Mouse (Mus musculus): Measurements from ENCODE around the gene Lamc1. TPM values are rescaled to one million over a fixed set of nuclear protein-coding genes. Genes with fewer than 3 reads are reported as not detected.
A peak's percentile ranks its signal among the peaks of the same experiment; 100 is the strongest.
"Not testable (repeated sequence)": the region's sequence is repeated elsewhere in the genome, so short reads cannot be mapped to it uniquely, and the experiment has no call there.

Lamc1 gene
- polyA plus RNA-seq, 1 experiment from 2014 or later: 62.6 TPM

DNA sequence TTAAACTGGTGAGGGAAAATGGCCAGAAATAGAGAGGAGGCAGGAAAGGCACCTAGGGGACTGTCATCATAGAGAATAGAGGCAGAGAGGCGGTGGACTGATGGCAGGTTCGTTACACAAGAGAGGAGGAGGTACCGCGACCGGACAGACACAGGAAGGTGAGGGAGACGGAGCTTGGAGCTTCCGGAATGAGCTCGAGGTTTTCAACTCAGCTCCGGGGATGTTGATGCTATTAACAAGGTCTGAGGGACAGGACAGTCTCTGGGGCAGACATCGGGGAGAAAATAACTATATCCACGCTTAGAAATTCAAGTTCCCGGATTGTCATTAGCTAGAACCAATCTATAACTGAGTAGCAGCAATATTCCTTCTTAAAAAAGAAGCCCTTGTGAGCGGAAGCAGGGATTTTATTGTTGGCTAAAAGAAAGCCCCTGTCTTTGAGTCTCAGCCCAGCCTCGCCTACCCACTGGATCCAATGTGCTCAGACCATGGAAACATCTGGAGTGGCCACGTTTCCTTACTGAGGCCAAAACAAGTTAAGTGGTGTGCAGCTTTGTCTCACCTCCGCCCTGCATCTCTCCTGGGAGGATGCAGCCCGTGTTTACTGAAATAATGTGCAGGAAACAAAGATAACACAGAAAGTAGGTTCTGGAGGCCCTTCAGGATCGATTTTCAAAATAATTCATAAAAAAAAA, 21.3 kb upstream of the Lamc1 start:
- no peaks in the 10 kb centered on the region for H3K9me3 ChIP-seq
- no peak overlapping the region for H3K4me3 ChIP-seq
- peaks cover 22% of the 10 kb centered on the region for H3K4me1 ChIP-seq
- no peaks in the 10 kb centered on the region for H3K36me3 ChIP-seq
- WGBS: 70% methylated on average over 18 of the region's 18 CpGs
- H3K27me3 ChIP-seq (ENCODE audit: insufficient read depth, poor library complexity, severe bottlenecking): no peaks in the 10 kb centered on the region
- DNase-seq (ENCODE audit: low spot score): peak; percentile 56
- H3K27ac ChIP-seq: no peak overlapping the region

DNA sequence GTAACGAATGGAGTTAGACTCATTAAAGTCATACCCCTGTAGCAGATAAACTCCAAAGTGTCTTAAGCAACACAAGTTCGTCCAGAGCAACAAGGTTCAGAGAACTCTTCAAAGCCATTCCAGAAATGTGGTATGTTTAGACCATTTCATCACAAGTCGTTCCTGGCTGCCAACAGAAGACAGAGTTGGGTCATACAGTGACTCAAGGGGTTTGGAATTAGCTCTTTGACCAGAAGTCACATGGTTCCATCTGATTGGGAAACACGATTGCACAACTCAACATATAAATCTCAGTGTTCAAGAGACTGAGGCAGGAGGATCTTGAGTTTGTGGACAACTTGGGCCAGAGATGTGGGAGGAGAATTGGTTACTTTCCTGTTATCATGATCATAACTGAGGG, 18.4 kb upstream of the Lamc1 start:
- Histone ChIP-seq H3K9me3 (no peaks in the 10 kb centered on the region), H3K27ac (no peak overlapping the region), H3K36me3 (no peaks in the 10 kb centered on the region), H3K4me1 (peaks cover 16% of the 10 kb centered on the region), H3K27me3 (ENCODE audit: insufficient read depth, poor library complexity, severe bottlenecking) (no peaks in the 10 kb centered on the region), H3K4me3 (no peak overlapping the region)
- WGBS: 71% methylated on average over 4 of the region's 4 CpGs
- no peak for DNase-seq (ENCODE audit: low spot score)

DNA sequence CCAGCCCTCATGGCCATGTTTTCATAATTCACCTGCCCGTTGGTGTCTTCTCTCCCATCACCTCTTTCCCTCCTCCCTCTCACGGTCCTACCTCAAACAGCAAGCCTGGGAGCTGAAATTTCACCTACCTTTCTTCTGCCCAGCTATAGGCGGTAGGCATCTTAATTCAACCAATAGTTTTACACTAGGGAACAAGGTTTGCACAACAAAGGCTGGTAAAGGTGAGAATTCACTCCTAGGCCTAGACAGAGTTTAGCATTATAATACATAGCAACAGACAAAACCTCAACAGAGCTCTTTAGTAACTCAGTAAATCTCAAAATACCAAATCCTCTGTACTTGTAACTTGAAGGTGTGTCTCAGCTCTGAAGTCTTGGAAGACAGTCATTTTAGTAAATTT, 15.1 kb upstream of the Lamc1 start:
- 60% methylated on average over 3 of the region's 3 CpGs for WGBS
- H3K27me3 ChIP-seq (ENCODE audit: insufficient read depth, poor library complexity, severe bottlenecking): no peaks in the 10 kb centered on the region
- no peaks in the 10 kb centered on the region for H3K36me3 ChIP-seq
- DNase-seq (ENCODE audit: low spot score): no peak
- no peak overlapping the region for H3K27ac ChIP-seq
- no peaks in the 10 kb centered on the region for H3K9me3 ChIP-seq
- H3K4me3 ChIP-seq: no peak overlapping the region
- H3K4me1 ChIP-seq: no peaks in the 10 kb centered on the region

DNA sequence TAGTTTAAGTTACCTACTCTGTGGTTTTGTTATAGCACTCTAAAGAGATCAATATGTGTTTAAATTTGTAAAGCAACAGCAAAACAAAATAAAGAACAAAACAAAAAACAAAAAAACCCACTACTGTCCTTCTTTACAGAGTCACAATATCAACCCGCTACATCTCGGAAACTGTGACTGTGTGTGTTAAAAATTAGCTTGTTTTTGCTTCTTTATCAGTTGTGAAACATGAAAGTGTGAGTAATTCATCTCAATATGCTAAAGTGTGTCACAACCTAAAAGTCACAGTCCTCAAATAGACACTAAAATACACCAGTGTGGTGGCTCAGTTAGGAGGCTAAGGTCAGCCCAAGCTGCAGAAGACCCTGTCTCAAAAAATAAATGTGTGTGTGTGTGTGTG, 14.5 kb upstream of the Lamc1 start:
- no peak for DNase-seq (ENCODE audit: low spot score)
- Histone ChIP-seq H3K4me1 (no peaks in the 10 kb centered on the region), H3K4me3 (no peak overlapping the region), H3K36me3 (no peaks in the 10 kb centered on the region), H3K27ac (no peak overlapping the region), H3K9me3 (no peaks in the 10 kb centered on the region), H3K27me3 (ENCODE audit: insufficient read depth, poor library complexity, severe bottlenecking) (no peaks in the 10 kb centered on the region)
- WGBS: 94% methylated on average over 2 of the region's 2 CpGs

DNA sequence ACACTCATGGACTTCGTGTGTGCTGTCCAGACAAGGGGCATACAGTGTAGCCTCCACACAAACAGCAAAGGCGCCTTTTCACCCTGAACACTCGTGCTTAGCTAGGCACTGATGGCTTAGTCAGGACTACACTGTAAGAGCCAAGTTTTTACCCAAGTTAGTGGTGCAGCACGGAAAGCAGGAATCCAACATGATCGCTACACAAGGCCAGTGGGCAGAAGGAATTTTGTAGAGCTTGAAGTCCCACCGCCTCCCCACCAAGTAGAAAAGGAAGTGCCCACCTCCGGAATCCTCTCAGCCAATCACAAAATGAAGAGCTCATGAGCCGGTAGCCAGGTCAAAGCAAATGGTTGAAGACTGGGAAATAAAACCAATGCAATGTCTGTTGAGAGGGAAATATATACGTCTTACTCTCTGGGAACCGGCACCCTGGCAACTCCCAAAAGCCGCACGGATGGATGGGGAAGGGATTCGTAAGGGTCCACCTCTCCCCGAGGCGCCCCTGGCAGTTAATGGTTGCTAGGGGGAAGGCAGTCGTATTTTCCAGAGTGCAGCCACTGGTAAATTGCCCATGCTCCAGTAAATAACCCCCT, 13.2 kb upstream of the Lamc1 start:
- no peaks in the 10 kb centered on the region for H3K9me3 ChIP-seq
- H3K4me3 ChIP-seq: peak overlapping the region; percentile 13; the same call in 1 of the 2 replicates
- peak; percentile 69 for DNase-seq (ENCODE audit: low spot score)
- no peaks in the 10 kb centered on the region for H3K27me3 ChIP-seq (ENCODE audit: insufficient read depth, poor library complexity, severe bottlenecking)
- WGBS: 65% methylated on average over 16 of the region's 16 CpGs
- no peak overlapping the region for H3K27ac ChIP-seq
- no peaks in the 10 kb centered on the region for H3K4me1 ChIP-seq
- no peaks in the 10 kb centered on the region for H3K36me3 ChIP-seq

DNA sequence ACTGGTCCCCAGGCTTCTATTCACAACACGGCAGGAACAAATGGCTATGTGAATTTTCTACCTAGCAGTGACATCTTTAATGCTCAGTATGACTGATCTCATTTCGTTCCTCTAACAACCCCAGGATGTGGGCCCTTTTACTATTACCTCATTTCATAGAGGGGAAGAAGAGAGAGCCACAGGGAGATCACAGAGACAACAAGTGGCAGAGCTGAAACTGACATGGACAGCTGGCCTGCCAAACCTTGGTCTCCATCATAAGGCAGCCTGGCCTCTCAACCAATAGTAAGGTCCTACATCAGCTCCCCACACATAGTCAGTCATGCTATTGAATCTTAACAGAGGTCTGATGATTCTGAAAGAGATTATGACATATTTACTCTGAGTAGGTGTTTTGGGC, 12.4 kb upstream of the Lamc1 start:
- 85% methylated on average over 2 of the region's 2 CpGs for WGBS
- H3K9me3 ChIP-seq: no peaks in the 10 kb centered on the region
- H3K4me3 ChIP-seq: no peak overlapping the region
- no peaks in the 10 kb centered on the region for H3K27me3 ChIP-seq (ENCODE audit: insufficient read depth, poor library complexity, severe bottlenecking)
- no peaks in the 10 kb centered on the region for H3K4me1 ChIP-seq
- no peaks in the 10 kb centered on the region for H3K36me3 ChIP-seq
- no peak overlapping the region for H3K27ac ChIP-seq
- DNase-seq (ENCODE audit: low spot score): peak; percentile 11

DNA sequence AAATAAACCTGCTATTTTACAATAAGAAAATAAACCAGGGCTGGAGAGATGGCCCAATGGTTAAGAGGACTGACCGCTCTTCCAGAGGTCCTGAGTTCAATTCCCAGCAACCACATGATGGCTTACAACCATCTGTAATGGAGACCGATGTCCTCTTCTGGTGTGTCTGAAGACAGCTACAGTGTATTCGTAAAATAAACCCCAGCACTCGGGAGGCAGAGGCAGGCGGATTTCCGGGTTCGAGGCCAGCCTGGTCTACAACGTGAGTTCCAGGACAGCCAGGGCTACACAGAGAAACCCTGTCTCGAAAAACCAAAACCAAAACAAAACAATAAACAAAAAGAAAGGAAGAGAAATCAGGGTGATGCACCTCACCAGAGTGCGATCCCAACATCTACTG, 2.9 kb upstream of the Lamc1 start:
- H3K36me3 ChIP-seq; H3K27ac ChIP-seq; H3K9me3 ChIP-seq; H3K27me3 ChIP-seq (ENCODE audit: insufficient read depth, poor library complexity, severe bottlenecking); H3K4me3 ChIP-seq: not testable (repeated sequence)
- peak; percentile 68 for DNase-seq (ENCODE audit: low spot score)
- peaks cover 13% of the 10 kb centered on the region; the same call in 1 of the 2 replicates for H3K4me1 ChIP-seq
- 88% methylated on average over 10 of the region's 10 CpGs for WGBS

DNA sequence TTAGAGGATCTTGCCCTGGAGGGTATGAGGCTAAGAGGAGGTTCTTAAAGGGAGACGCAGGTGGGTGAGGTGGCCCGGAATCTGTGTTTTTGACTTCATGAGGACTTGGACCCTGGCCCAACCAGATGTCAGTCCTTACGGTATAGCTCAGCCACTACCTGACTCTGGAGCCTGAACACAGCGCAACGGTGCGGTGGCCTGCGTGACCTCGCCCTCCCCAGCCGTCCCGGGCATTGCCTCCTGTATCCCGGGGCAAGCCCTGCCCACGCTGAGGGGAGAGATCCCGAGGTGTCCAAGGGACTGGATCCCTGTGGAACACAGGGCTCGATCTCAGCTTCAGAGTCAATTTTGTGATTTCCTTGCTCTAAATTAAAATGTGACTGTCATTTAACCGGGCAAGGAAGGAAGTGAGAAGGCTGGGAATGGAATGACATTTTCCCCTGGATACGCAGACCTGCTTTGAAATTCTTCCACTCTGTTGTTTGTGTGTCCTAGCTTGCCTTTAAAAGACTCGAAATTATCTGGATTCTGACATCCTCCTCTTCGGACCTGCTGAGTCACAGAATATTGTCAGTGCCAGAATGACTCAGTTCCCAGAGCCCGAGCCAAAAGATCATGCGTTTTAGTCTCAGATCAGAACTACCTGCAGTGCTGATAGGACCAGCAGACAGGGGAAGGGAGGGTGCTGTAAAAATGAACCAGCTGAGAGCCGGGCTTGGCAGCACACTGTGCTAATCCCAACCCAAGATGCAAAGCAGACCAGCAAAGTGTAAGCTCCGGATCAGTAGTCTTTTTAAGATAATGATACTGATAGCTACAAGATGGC, 923 bp upstream of the Lamc1 start:
- H3K27me3 ChIP-seq (ENCODE audit: insufficient read depth, poor library complexity, severe bottlenecking): no peaks in the 10 kb centered on the region
- H3K27ac ChIP-seq: peak overlapping the region; percentile 97
- peak overlapping the region; percentile 99 for H3K4me3 ChIP-seq
- WGBS: 5% methylated on average over 22 of the region's 22 CpGs
- H3K9me3 ChIP-seq: no peaks in the 10 kb centered on the region
- H3K4me1 ChIP-seq: peaks cover 24% of the 10 kb centered on the region
- H3K36me3 ChIP-seq: no peaks in the 10 kb centered on the region
- DNase-seq (ENCODE audit: low spot score): peak; percentile 76

DNA sequence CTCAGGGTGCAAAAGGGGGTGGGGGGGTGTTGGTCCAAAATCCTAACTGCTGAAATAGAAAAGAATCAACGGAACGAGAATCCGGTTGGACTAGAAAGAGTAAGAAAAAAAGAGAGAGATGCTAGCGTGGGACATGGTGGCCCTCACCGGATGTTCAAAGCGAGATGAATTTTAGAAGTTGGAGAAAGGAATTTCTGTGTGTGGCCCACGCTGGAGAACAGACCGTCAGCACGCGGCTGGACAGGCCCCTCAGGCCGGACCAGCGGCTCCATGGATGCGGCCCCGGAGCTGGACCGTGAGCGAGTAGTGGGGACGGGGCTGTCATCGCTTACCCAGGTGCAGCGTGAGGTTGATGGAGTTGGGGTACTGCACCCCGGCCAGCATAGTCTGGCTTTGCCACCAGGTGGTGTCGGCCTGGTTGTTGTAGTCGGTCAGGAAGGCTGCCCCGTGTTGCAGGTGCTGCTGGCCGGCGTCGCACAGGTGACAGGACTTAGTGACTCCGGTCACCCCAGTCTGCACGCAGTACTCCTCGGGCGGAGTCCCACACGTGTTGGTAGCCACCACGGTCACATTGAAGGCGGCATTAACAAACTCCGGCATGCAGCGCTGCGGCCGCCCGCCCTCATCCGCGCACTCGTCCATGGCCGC, 666 bp downstream of the Lamc1 start:
- under 1% methylated on average over 42 of the region's 42 CpGs for WGBS

DNA sequence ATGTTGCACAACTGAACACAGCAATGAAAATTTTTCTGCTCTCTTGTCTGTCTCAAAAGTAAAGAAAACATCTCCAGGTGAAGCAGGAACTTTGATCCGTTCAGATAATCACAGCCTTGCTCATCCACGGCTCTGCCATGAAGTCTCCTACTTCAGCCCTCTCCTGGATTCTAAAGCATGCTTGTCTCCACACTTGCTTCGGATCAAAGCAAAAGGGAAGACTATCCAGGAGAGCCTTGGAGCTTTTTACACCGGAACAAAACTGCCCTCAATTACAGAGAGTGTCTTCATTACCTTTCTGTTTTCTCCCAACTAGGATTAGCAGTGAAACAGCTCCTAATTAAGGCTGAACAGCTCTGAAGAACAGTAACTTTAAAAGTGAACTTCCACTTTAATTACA, 1.4 kb downstream of the Lamc1 start:
- WGBS: 0% methylated on average over 4 of the region's 4 CpGs
- peaks cover 40% of the 10 kb centered on the region for H3K4me1 ChIP-seq
- H3K36me3 ChIP-seq: peaks cover 4% of the 10 kb centered on the region
- H3K4me3 ChIP-seq: peak overlapping the region; percentile 99
- H3K27ac ChIP-seq: peak overlapping the region; percentile 97
- no peak for DNase-seq (ENCODE audit: low spot score)
- H3K27me3 ChIP-seq (ENCODE audit: insufficient read depth, poor library complexity, severe bottlenecking): no peaks in the 10 kb centered on the region
- no peaks in the 10 kb centered on the region for H3K9me3 ChIP-seq

More for the DNA sequence above, 666 bp downstream of the Lamc1 start:
- peak overlapping the region; percentile 97 for H3K27ac ChIP-seq
- DNase-seq (ENCODE audit: low spot score): peak; percentile 87
- no peaks in the 10 kb centered on the region for H3K27me3 ChIP-seq (ENCODE audit: insufficient read depth, poor library complexity, severe bottlenecking)
- H3K4me3 ChIP-seq: peak overlapping the region; percentile 99
- H3K4me1 ChIP-seq: peaks cover 34% of the 10 kb centered on the region
- no peaks in the 10 kb centered on the region for H3K9me3 ChIP-seq
- no peaks in the 10 kb centered on the region; the same call in 1 of the 2 replicates for H3K36me3 ChIP-seq

DNA sequence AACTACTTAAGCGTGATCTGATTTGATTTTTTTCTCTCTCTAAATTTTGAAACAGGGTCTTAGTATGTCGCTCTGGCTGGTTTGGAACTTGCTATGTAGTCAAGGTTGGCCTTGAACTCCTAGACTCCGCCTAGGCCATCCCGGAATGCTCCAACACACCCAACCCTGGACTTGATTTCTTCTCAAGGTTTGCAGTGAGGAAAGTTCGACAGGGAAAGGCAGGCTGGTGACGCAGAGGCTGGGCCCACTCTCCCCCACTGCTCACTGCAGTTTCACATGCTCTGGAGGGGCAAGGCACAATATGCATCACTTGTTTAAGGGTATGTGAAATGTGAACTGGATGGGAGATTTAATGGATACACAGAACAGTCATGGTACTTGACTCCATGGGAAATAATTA, 3.3 kb downstream of the Lamc1 start:
- Histone ChIP-seq H3K36me3 (peaks cover 14% of the 10 kb centered on the region), H3K27ac (no peak overlapping the region), H3K4me1 (peaks cover 49% of the 10 kb centered on the region), H3K4me3 (no peak overlapping the region), H3K9me3 (no peaks in the 10 kb centered on the region), H3K27me3 (ENCODE audit: insufficient read depth, poor library complexity, severe bottlenecking) (no peaks in the 10 kb centered on the region)
- DNase-seq (ENCODE audit: low spot score): no peak
- WGBS: 86% methylated on average over 6 of the region's 6 CpGs

DNA sequence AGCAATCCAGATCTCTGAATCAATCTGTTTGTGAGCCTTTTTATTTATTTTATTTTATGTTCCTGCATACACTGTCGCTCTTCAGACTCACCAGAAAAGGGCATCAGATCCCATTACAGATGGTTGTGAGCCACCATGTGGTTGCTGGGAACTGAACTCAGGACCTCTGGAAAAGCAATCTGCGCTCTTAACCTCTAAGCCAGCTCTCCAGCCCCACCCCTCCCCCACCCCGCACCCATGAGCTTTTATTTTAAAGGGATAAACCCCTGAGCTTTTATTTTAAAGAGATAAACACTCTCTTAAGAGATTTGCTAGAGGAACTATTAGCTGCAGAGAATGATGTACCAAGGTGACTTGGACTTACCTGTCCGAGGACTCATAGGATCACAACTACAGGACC, 5.5 kb downstream of the Lamc1 start:
- DNase-seq (ENCODE audit: low spot score): no peak
- 87% methylated on average over 4 of the region's 4 CpGs for WGBS
- H3K4me1 ChIP-seq: peaks cover 53% of the 10 kb centered on the region

DNA sequence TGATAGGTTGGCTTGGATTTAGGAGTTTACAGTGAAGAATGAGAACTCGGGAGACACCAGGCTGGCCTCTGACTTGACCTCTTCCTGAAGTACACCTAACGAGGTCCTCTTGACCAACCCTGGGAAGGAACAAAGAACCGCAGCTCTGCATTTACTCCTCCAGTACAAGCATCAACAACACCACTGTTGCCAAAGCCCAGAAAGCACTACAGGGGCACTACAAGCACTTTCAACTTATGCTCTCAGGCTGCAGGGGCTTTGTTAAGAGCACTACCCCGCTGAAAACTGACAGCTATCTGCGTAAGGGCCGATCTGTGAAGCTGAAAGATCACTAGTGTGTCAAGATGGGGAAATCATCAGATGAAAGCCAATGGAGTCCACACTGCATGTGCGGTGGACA, 6.4 kb downstream of the Lamc1 start:
- no peaks in the 10 kb centered on the region for H3K27me3 ChIP-seq (ENCODE audit: insufficient read depth, poor library complexity, severe bottlenecking)
- H3K27ac ChIP-seq: peak overlapping the region; percentile 69; the same call in 1 of the 2 replicates
- H3K4me3 ChIP-seq: no peak overlapping the region
- no peak for DNase-seq (ENCODE audit: low spot score)
- H3K36me3 ChIP-seq: peaks cover 22% of the 10 kb centered on the region
- H3K9me3 ChIP-seq: no peaks in the 10 kb centered on the region
- peaks cover 61% of the 10 kb centered on the region for H3K4me1 ChIP-seq
- WGBS: 58% methylated on average over 7 of the region's 7 CpGs

More for the DNA sequence above, 5.5 kb downstream of the Lamc1 start:
- Histone ChIP-seq H3K36me3 (peaks cover 22% of the 10 kb centered on the region), H3K27ac (no peak overlapping the region), H3K27me3 (ENCODE audit: insufficient read depth, poor library complexity, severe bottlenecking) (no peaks in the 10 kb centered on the region), H3K4me3 (no peak overlapping the region), H3K9me3 (no peaks in the 10 kb centered on the region)

Measured in heart, embryonic 10.5 days (tissue).